Mouse (Mus musculus): ENCODE results near the gene Selenos. TPM values are rescaled to one million over a fixed set of nuclear protein-coding genes. Genes with fewer than 3 reads are reported as not detected.

Selenos gene
- polyA plus RNA-seq, 1 experiment from 2014 or later, result 109 TPM

- Histone ChIP-seq H3K27ac (no peak overlapping the region), H3K4me1 (no peaks in the 10 kb centered on the region), H3K36me3 (peaks cover 35% of the 10 kb centered on the region), H3K4me3 (no peak overlapping the region), H3K9me3 (no peaks in the 10 kb centered on the region), H3K27me3 (ENCODE audit: insufficient read depth, poor library complexity, severe bottlenecking) (no peaks in the 10 kb centered on the region)
- DNase-seq (ENCODE audit: low spot score), result no peak
- 76% methylated on average over 5 of the region's 5 CpGs for WGBS
Observed at GRCm38 (mm10) chr7:66094141-66094540, 14.7 kb downstream of the Selenos start.

- no peak for DNase-seq (ENCODE audit: low spot score)
- H3K4me1 ChIP-seq, result no peaks in the 10 kb centered on the region
- 83% methylated on average over 7 of the region's 7 CpGs for WGBS
- H3K4me3 ChIP-seq, result no peak overlapping the region
- H3K27ac ChIP-seq, result no peak overlapping the region
- H3K27me3 ChIP-seq (ENCODE audit: insufficient read depth, poor library complexity, severe bottlenecking), result peaks cover 20% of the 10 kb centered on the region; the same call in 1 of the 2 replicates
- no peaks in the 10 kb centered on the region for H3K36me3 ChIP-seq
- no peaks in the 10 kb centered on the region for H3K9me3 ChIP-seq
Observed at GRCm38 (mm10) chr7:66098803-66099202, 19.4 kb downstream of the Selenos start.

GRCm38 (mm10) chr7:66101866-66102265 lies 22.4 kb downstream of the Selenos start:
- peaks cover 20% of the 10 kb centered on the region; the same call in 1 of the 2 replicates for H3K27me3 ChIP-seq (ENCODE audit: insufficient read depth, poor library complexity, severe bottlenecking)
- H3K4me3 ChIP-seq, result no peak overlapping the region
- 8% methylated on average over 4 of the region's 4 CpGs for WGBS
- no peaks in the 10 kb centered on the region for H3K4me1 ChIP-seq
- H3K36me3 ChIP-seq, result no peaks in the 10 kb centered on the region
- no peak overlapping the region for H3K27ac ChIP-seq
- no peak for DNase-seq (ENCODE audit: low spot score)
- no peaks in the 10 kb centered on the region for H3K9me3 ChIP-seq

- Histone ChIP-seq H3K9me3 (no peaks in the 10 kb centered on the region), H3K27me3 (ENCODE audit: insufficient read depth, poor library complexity, severe bottlenecking) (peaks cover 17% of the 10 kb centered on the region; the same call in 1 of the 2 replicates), H3K4me3 (no peak overlapping the region), H3K27ac (no peak overlapping the region), H3K4me1 (no peaks in the 10 kb centered on the region; the same call in 1 of the 2 replicates), H3K36me3 (no peaks in the 10 kb centered on the region)
- 81% methylated on average over 5 of the region's 5 CpGs for whole genome bisulfite sequencing
- no peak for DNase-seq (ENCODE audit: low spot score)
Observed at GRCm38 (mm10) chr7:66104531-66104930, 25.1 kb downstream of the Selenos start.

- Histone ChIP-seq H3K27ac (no peak overlapping the region), H3K9me3 (no peaks in the 10 kb centered on the region), H3K27me3 (ENCODE audit: insufficient read depth, poor library complexity, severe bottlenecking) (peaks cover 5% of the 10 kb centered on the region; the same call in 1 of the 2 replicates), H3K36me3 (no peaks in the 10 kb centered on the region), H3K4me3 (no peak overlapping the region), H3K4me1 (peaks cover 2% of the 10 kb centered on the region; the same call in 1 of the 2 replicates)
- DNase-seq (ENCODE audit: low spot score), result no peak
- WGBS, result 67% methylated on average over 4 of the region's 4 CpGs
Observed at GRCm38 (mm10) chr7:66105771-66106170, 26.3 kb downstream of the Selenos start.

GRCm38 (mm10) chr7:66106581-66107056 lies 27.2 kb downstream of the Selenos start:
- Histone ChIP-seq H3K4me1 (peaks cover 7% of the 10 kb centered on the region), H3K27ac (no peak overlapping the region), H3K27me3 (ENCODE audit: insufficient read depth, poor library complexity, severe bottlenecking) (no peaks in the 10 kb centered on the region), H3K9me3 (no peaks in the 10 kb centered on the region), H3K4me3 (no peak overlapping the region), H3K36me3 (no peaks in the 10 kb centered on the region)
- DNase-seq (ENCODE audit: low spot score), result no peak
- 73% methylated on average over 7 of the region's 7 CpGs for WGBS

- Histone ChIP-seq H3K9me3 (no peaks in the 10 kb centered on the region), H3K4me3 (no peak overlapping the region), H3K27ac (no peak overlapping the region), H3K36me3 (no peaks in the 10 kb centered on the region), H3K4me1 (peaks cover 8% of the 10 kb centered on the region), H3K27me3 (ENCODE audit: insufficient read depth, poor library complexity, severe bottlenecking) (no peaks in the 10 kb centered on the region)
- no peak for DNase-seq (ENCODE audit: low spot score)
- 66% methylated on average over 11 of the region's 11 CpGs for WGBS
Observed at GRCm38 (mm10) chr7:66107206-66107605, 27.8 kb downstream of the Selenos start.

GRCm38 (mm10) chr7:66107930-66108329 lies 28.5 kb downstream of the Selenos start:
- no peak overlapping the region for H3K27ac ChIP-seq
- WGBS, result 15% methylated on average over 7 of the region's 7 CpGs
- H3K9me3 ChIP-seq, result no peaks in the 10 kb centered on the region
- H3K4me1 ChIP-seq, result peaks cover 11% of the 10 kb centered on the region
- no peak for DNase-seq (ENCODE audit: low spot score)
- no peak overlapping the region for H3K4me3 ChIP-seq
- H3K27me3 ChIP-seq (ENCODE audit: insufficient read depth, poor library complexity, severe bottlenecking), result no peaks in the 10 kb centered on the region
- no peaks in the 10 kb centered on the region for H3K36me3 ChIP-seq

- Histone ChIP-seq H3K36me3 (peaks cover 1% of the 10 kb centered on the region; the same call in 1 of the 2 replicates), H3K27ac (peak within 1 kb of the TSS; percentile 97), H3K9me3 (no peaks in the 10 kb centered on the region), H3K4me1 (peaks cover 20% of the 10 kb centered on the region), H3K4me3 (peak within 1 kb of the TSS; percentile 97), H3K27me3 (ENCODE audit: insufficient read depth, poor library complexity, severe bottlenecking) (no peaks in the 10 kb centered on the region)
- 9% methylated on average over 122 of the region's 123 CpGs for WGBS
- DNase-seq (ENCODE audit: low spot score), result peak; percentile 94
Observed at GRCm38 (mm10) chr7:66108961-66109854, 29.8 kb downstream of the Selenos start, which contains the start of gene Chsy1. Gene Chsy1, plus strand, starts transcription at chr7:66109515.

GRCm38 (mm10) chr7:66109855-66110635 lies 30.6 kb downstream of the Selenos start:
- Histone ChIP-seq H3K4me1 (peaks cover 28% of the 10 kb centered on the region), H3K27me3 (ENCODE audit: insufficient read depth, poor library complexity, severe bottlenecking) (no peaks in the 10 kb centered on the region), H3K9me3 (no peaks in the 10 kb centered on the region), H3K27ac (peak overlapping the region; percentile 97), H3K36me3 (peaks cover 6% of the 10 kb centered on the region; the same call in 1 of the 2 replicates), H3K4me3 (peak overlapping the region; percentile 97)
- DNase-seq (ENCODE audit: low spot score), result no peak
- WGBS, result 5% methylated on average over 73 of the region's 77 CpGs

GRCm38 (mm10) chr7:66110636-66111112 lies 31.2 kb downstream of the Selenos start:
- Histone ChIP-seq H3K27me3 (ENCODE audit: insufficient read depth, poor library complexity, severe bottlenecking) (no peaks in the 10 kb centered on the region), H3K36me3 (peaks cover 6% of the 10 kb centered on the region; the same call in 1 of the 2 replicates), H3K4me3 (peak overlapping the region; percentile 97), H3K27ac (peak overlapping the region; percentile 97), H3K9me3 (no peaks in the 10 kb centered on the region), H3K4me1 (peaks cover 34% of the 10 kb centered on the region)
- DNase-seq (ENCODE audit: low spot score), result no peak
- 4% methylated on average over 10 of the region's 10 CpGs for WGBS

- peak overlapping the region; percentile 97; the same call in 1 of the 2 replicates for H3K27ac ChIP-seq
- 67% methylated on average over 10 of the region's 10 CpGs for WGBS
- no peaks in the 10 kb centered on the region for H3K27me3 ChIP-seq (ENCODE audit: insufficient read depth, poor library complexity, severe bottlenecking)
- H3K9me3 ChIP-seq, result no peaks in the 10 kb centered on the region
- H3K36me3 ChIP-seq, result peaks cover 6% of the 10 kb centered on the region; the same call in 1 of the 2 replicates
- H3K4me3 ChIP-seq, result peak overlapping the region; percentile 97
- peaks cover 40% of the 10 kb centered on the region for H3K4me1 ChIP-seq
- no peak for DNase-seq (ENCODE audit: low spot score)
Observed at GRCm38 (mm10) chr7:66111211-66111610, 31.8 kb downstream of the Selenos start.
